Mouse (Mus musculus) cortical plate, adult 2 months (tissue): ENCODE measurements around the gene Ppp1r9b. TPM values are rescaled to one million over a fixed set of nuclear protein-coding genes. Genes with fewer than 3 reads are reported as not detected.
A peak's percentile ranks its signal among the peaks of the same experiment; 100 is the strongest.
"Not testable (repeated sequence)": the region's sequence is repeated elsewhere in the genome, so short reads cannot be mapped to it uniquely, and the experiment has no call there.

Experiments used
- H3K27ac ChIP-seq: fragments of 200-500 bp; 2 replicates; pipeline ENCODE4 v1.5.1; 2012; ENCODE audit warnings: low read length, control low read depth, inconsistent platforms; ENCODE audit not compliant: insufficient read depth
- H3K4me1 ChIP-seq: fragments of 200-500 bp; 2 replicates; pipeline ENCODE4 v1.6.1; 2011; ENCODE audit warnings: low read length; ENCODE audit not compliant: control insufficient read depth, insufficient read depth
- H3K4me3 ChIP-seq: fragments of 200-500 bp; 2 replicates; pipeline ENCODE4 v1.5.1; 2011; ENCODE audit warnings: mild to moderate bottlenecking, low read length, control low read depth; ENCODE audit not compliant: insufficient read depth
- CTCF ChIP-seq: fragments of 200-500 bp; IDR thresholded peaks from 2 replicates; pipeline ENCODE4 v1.5.1; 2011; ENCODE audit warnings: mild to moderate bottlenecking, control low read depth, low read length; ENCODE audit not compliant: insufficient read depth; ENCODE audit errors: extremely low read depth
- POLR2A ChIP-seq: fragments of 200-500 bp; IDR thresholded peaks from 2 replicates; pipeline ENCODE4 v1.6.1; 2011; ENCODE audit warnings: mild to moderate bottlenecking, low read length, control low read depth; ENCODE audit not compliant: insufficient read depth; ENCODE audit errors: extremely low read depth
- polyA plus RNA-seq: library from polyadenylated mRNA; depleted of rRNA; stranded (reverse); fragments of >200 nt; gene quantifications from 2 replicates; pipeline ENCODE4 v1.2.3, GENCODE M21; 2012

Ppp1r9b gene
- polyA plus RNA-seq, 1 experiment, result 284 TPM

DNA sequence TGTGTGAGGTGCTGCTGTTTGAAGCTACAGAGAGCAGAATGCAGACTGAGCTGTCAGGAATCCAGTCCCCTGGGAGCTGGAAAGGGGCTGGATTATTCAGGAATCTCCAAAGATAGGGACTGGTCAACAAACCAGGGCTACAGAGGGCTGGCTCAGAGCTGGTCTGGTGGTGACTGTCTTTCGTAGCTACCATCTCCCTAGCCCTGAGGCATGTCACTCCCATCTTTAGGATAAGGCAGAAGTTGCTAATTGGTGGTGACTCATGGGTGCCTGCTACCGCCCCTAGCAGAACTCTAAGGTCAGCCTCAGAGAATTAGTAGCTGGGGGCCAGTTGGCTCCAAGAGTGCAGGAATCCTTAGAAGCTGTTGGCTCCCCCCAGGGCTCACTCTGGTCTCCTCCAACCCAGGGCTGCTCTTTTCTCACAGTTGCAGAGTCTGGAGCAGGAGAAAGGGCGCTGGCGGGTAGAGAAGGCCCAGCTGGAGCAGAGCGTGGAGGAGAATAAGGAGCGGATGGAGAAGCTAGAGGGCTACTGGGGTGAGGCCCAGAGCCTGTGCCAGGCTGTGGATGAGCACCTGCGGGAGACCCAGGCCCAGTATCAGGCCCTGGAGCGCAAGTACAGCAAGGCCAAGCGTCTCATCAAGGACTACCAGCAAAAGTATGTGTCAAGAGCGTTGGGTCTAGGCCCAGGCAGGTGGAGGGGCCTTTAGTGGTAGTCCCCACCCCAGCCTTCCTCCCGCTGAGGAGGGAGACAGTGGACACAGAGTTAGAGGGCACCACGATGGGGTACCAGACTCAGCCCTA, 13.5 kb downstream of the Ppp1r9b start:
- TF ChIP-seq CTCF, result no peak
- no peak for TF ChIP-seq POLR2A
- no peak overlapping the region for H3K27ac ChIP-seq
- H3K4me1 ChIP-seq, result peaks cover 2% of the 10 kb centered on the region; the same call in 1 of the 2 replicates
- H3K4me3 ChIP-seq, result no peak overlapping the region

GRCm38 (mm10) chr11:95004937-95005198, 14.0 kb downstream of the Ppp1r9b start:
- no peak for TF ChIP-seq CTCF
- TF ChIP-seq POLR2A, result no peak
- Histone ChIP-seq H3K4me1 (peaks cover 2% of the 10 kb centered on the region; the same call in 1 of the 2 replicates), H3K27ac (no peak overlapping the region), H3K4me3 (no peak overlapping the region)

DNA sequence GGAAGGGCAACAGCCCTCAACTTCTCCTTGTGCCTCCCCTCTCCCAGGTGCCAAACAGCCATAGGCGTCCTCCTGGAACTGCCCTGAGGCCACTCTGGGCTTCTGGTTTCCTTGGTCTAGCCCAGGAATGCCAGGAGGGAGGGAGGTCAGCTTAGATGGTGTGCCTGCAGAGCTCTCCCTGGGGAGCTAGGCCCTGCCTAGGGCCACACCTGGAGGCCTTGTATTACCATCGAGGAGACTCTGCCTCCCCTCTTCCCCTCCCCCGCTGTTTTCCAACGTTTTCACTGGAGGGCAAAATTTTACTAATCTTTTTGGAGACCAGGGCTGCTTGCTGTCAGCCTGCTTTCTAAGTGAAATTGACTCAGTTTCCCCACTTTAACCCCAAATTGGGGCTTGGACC, 15.2 kb downstream of the Ppp1r9b start:
- no peak overlapping the region for H3K27ac ChIP-seq

DNA sequence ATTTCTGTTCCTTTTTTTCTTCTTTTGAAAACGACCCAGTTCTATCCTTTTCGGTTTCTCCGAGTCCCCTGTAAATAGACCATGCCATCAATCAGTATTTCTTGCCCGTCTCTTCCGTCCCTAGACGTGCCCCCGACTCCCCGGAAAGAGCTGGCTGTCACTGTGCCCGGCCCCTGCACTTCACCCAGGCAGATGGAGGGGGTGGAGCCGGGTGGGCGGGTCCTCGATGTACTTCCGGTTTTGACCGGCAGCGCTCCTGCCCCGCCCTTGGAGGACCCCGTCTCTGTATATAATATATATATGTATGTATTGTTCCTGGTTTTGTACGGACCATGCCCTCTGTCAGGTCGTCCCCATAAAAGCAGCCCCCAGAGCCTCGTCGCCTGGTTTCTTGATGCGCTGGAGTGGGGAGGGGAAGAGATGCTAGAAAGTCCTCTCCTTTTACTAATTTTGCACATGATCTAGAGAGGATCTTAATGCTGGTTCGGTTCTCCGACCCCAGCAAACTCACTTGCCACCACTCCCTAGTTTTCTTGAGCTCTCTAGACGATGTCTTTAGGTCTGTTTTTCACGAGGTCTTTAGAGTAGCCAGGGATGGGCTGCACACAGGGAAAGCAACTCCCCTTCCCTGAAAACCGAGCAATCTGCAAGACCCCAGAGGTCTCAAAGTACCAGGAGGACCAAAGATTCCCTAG, 15.8 kb downstream of the Ppp1r9b start:
- Histone ChIP-seq H3K4me1 (peaks cover 4% of the 10 kb centered on the region; the same call in 1 of the 2 replicates), H3K4me3 (peak overlapping the region; percentile 27), H3K27ac (no peak overlapping the region)
- TF ChIP-seq CTCF, result no peak
- peak; percentile 13; the same call in 1 of the 2 replicates for TF ChIP-seq POLR2A

More for the DNA sequence above, 15.2 kb downstream of the Ppp1r9b start:
- TF ChIP-seq POLR2A, result no peak
- TF ChIP-seq CTCF, result no peak
- Histone ChIP-seq H3K4me3 (no peak overlapping the region), H3K4me1 (peaks cover 2% of the 10 kb centered on the region; the same call in 1 of the 2 replicates)

GRCm38 (mm10) chr11:95007418-95007817, 16.6 kb downstream of the Ppp1r9b start:
- H3K27ac ChIP-seq, result no peak overlapping the region

GRCm38 (mm10) chr11:95008661-95009628, 18.1 kb downstream of the Ppp1r9b start:
- peak overlapping the region; percentile 50 for H3K4me3 ChIP-seq
- no peak overlapping the region for H3K27ac ChIP-seq
- TF ChIP-seq CTCF (no peak), POLR2A (no peak)
- H3K4me1 ChIP-seq, result peaks cover 4% of the 10 kb centered on the region; the same call in 1 of the 2 replicates

More at GRCm38 (mm10) chr11:95007418-95007817, 16.6 kb downstream of the Ppp1r9b start:
- TF ChIP-seq CTCF (no peak), POLR2A (no peak)
- Histone ChIP-seq H3K4me1 (peaks cover 4% of the 10 kb centered on the region; the same call in 1 of the 2 replicates), H3K4me3 (no peak overlapping the region)

DNA sequence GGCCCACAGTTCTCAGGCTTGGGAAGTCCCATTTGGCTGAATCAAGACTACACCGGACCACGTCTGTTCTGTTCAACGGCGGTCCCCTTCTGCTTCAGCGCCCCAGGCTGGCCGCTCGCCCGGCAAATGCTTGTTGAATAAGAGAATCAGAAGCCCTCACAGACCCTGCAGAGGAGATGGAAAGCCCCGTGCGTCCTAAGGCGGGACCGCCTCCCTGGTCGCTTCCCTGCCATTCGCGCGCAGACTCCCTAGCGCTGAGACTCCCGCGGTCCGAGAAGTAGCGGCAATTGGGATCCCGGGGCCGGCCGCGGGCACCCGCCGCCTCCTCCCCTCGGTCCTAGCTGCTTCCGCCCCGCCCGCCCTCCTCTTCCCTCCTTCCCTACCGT, 18.8 kb downstream of the Ppp1r9b start, which contains the start of gene Samd14:
Gene Samd14 (plus strand): TSS at position 251 of the 386 bp plus-strand sequence.
- H3K4me1 ChIP-seq, result peaks cover 4% of the 10 kb centered on the region; the same call in 1 of the 2 replicates
- TF ChIP-seq POLR2A (peak; percentile 46; the same call in 1 of the 2 replicates), CTCF (no peak)
- peak within 1 kb of the TSS; percentile 50 for H3K4me3 ChIP-seq
- no peak within 1 kb of the TSS for H3K27ac ChIP-seq

DNA sequence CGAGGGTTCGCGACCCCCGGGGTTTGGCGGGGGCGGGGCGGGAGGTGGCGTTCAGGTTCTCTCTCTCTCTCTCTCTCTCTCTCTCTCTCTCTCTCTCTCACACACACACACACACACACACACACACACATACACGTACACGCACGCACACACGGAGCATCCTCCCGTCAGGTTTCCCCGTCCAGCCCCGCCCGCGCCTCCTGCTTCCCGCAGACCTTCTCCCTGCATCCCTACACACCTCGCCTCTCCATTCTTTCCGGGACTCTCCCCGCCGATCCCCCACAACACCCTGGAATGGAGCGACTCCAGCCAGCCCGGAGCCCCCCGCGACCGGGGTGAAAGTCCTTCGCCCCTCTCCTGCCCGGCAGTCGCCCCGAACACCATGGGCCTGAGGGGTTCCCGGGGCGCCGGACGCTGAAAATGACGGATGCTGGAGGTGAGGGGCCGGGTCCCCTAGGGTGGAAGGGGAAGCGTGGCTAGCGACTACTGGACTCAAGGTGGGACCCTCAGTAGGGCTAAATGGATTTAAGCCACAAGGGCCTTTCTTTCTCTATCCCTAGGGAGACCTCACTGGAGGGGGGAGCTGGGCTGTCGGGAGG, 19.4 kb downstream of the Ppp1r9b start:
- Histone ChIP-seq H3K27ac (no peak overlapping the region), H3K4me3 (peak overlapping the region; percentile 50), H3K4me1 (peaks cover 4% of the 10 kb centered on the region; the same call in 1 of the 2 replicates)
- no peak for TF ChIP-seq POLR2A
- no peak for TF ChIP-seq CTCF

- peak overlapping the region; percentile 50 for H3K4me3 ChIP-seq
- not testable (repeated sequence) for H3K4me1 ChIP-seq, H3K27ac ChIP-seq
Measured at GRCm38 (mm10) chr11:95010841-95011403, 20.1 kb downstream of the Ppp1r9b start.
